Mouse (Mus musculus): Measurements from ENCODE around the gene Gm28230.

- TF ChIP-seq MAFK (IDR thresholded peaks at IDR 0.05; ENCODE audit: insufficient read depth, low read depth, low read length) (no peak), HCFC1 (IDR thresholded peaks at IDR 0.05; ENCODE audit: borderline replicate concordance, insufficient read depth, low read length) (no peak), ZC3H11A (IDR thresholded peaks at IDR 0.05; ENCODE audit: borderline replicate concordance, low read depth, low read length) (no peak), CHD2 (IDR thresholded peaks at IDR 0.05; ENCODE audit: low read depth, low read length) (no peak), ZNF384 (IDR thresholded peaks at IDR 0.05; ENCODE audit: low read depth, low read length) (no peak)
Measured at GRCm38 (mm10) chr2:74749337-74750121, 23.0 kb downstream of the Gm28230 start.

Measured in ES-E14 (cell line).